Mouse (Mus musculus) kidney, embryonic 16.5 days (tissue): ENCODE measurements around the gene Pde3a. TPM values are rescaled to one million over a fixed set of nuclear protein-coding genes. Genes with fewer than 3 reads are reported as not detected.

ENCODE experiments used
- ATAC-seq: fragments of 200-750 bp; cut with Nextera tagmentation; 2 replicates; pipeline ENCODE4 v1.8.0; 2017; ENCODE audit warnings: moderate TSS enrichment; ENCODE audit not compliant: low FRiP score, low TSS enrichment
- H3K27ac ChIP-seq: fragments of 300-500 bp; sonication (generic); 2 replicates; pipeline ENCODE4 v1.5.1; 2014; ENCODE audit warnings: low read length
- H3K27me3 ChIP-seq: fragments of 300-500 bp; sonication (generic); 2 replicates; pipeline ENCODE4 v1.6.1; 2014; ENCODE audit warnings: low read length, control low read depth, mixed read lengths; ENCODE audit not compliant: insufficient read depth
- H3K36me3 ChIP-seq: fragments of 300-500 bp; sonication (generic); 2 replicates; pipeline ENCODE4 v1.6.1; 2014; ENCODE audit warnings: low read length, control low read depth, mixed read lengths; ENCODE audit not compliant: insufficient read depth
- H3K4me1 ChIP-seq: fragments of 300-500 bp; sonication (generic); 2 replicates; pipeline ENCODE4 v1.6.1; 2014; ENCODE audit warnings: low read length, control low read depth, mixed read lengths; ENCODE audit not compliant: insufficient read depth
- H3K4me2 ChIP-seq: fragments of 300-500 bp; sonication (generic); replicated peaks from 2 replicates; pipeline ENCODE4 v1.6.1; 2014; ENCODE audit warnings: low read depth, low read length
- H3K4me3 ChIP-seq: fragments of 300-500 bp; sonication (generic); 2 replicates; pipeline ENCODE4 v1.5.1; 2014; ENCODE audit warnings: mild to moderate bottlenecking, low read length
- H3K9ac ChIP-seq: fragments of 300-500 bp; sonication (generic); replicated peaks from 2 replicates; pipeline ENCODE4 v1.6.1; 2014; ENCODE audit warnings: low read length
- H3K9me3 ChIP-seq: fragments of 300-500 bp; sonication (generic); 2 replicates; pipeline ENCODE4 v1.6.1; 2016; ENCODE audit warnings: low read length, control low read depth
- WGBS: fragments of 180-500 bp; shearing (Covaris S2); extraction: QIAGEN DNeasy Blood & Tissue Kit; methylation state at CpG from one replicate; pipeline ENCODE4 v1.1.7; 2014; 5-methylcytosine and 5-hydroxymethylcytosine counted together
- polyA plus RNA-seq: library from polyadenylated mRNA; unstranded; fragments of >200 nt; fragmentation: Nextera tagmentation; extraction: Ambion mirVana; gene quantifications from 2 replicates; pipeline ENCODE4 v1.2.1, GENCODE M21; 2015

Pde3a gene
- polyA plus RNA-seq, 1 experiment from 2014 or later = 12.1 TPM

DNA sequence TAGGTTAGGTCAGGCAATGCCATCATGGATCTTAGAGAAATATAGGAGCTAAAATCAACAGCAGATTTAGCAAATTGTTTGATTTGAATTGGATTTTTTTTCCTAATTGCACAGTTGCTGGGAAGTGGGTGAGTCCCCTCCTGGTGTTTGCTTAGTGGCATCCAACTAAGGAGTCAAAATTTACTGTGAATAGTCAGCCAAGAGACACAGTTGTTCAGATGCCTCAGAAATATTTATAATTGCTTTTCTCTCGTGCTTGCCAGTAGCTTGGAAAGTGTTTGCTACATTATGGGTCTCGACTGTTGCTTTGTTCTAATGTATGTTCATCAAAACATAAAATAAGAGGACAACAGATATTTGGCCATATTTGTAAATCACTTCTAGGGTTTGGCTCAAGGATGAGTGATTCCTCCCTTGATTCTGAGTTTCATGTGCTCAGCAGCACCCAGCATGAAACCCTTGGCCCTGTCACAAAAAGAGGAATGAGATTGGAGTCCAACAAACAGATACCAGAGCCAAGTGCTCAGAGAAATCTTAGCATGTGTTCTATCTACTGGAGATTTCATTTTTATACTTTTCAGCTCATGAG, 125.5 kb downstream of the Pde3a start:
- Histone ChIP-seq H3K4me3 (no peak overlapping the region), H3K9me3 (no peaks in the 10 kb centered on the region), H3K36me3 (no peaks in the 10 kb centered on the region), H3K4me1 (peaks cover 1% of the 10 kb centered on the region; the same call in 1 of the 2 replicates), H3K9ac (no peak overlapping the region), H3K27me3 (no peaks in the 10 kb centered on the region), H3K4me2 (no peak overlapping the region), H3K27ac (no peak overlapping the region)
- no peak for ATAC-seq
- 54% methylated on average over 2 of the region's 2 CpGs for WGBS

- WGBS = 63% methylated on average over 4 of the region's 4 CpGs
- ATAC-seq = no peak
- H3K4me1 ChIP-seq = peaks cover 5% of the 10 kb centered on the region; the same call in 1 of the 2 replicates
These were observed 126.1 kb downstream of the Pde3a start for GRCm38 (mm10) chr6:141375155-141375554.

GRCm38 (mm10) chr6:141380927-141381326, 131.9 kb downstream of the Pde3a start:
- peak overlapping the region; percentile 79 for H3K27ac ChIP-seq
- H3K27me3 ChIP-seq = no peaks in the 10 kb centered on the region
- peak; percentile 46; the same call in 1 of the 2 replicates for ATAC-seq
- H3K36me3 ChIP-seq = no peaks in the 10 kb centered on the region
- H3K4me2 ChIP-seq = peak overlapping the region; percentile 33
- H3K4me3 ChIP-seq = no peak overlapping the region
- H3K4me1 ChIP-seq = peaks cover 28% of the 10 kb centered on the region
- 17% methylated on average over 12 of the region's 12 CpGs for WGBS
- H3K9ac ChIP-seq = no peak overlapping the region
- H3K9me3 ChIP-seq = no peaks in the 10 kb centered on the region

More at GRCm38 (mm10) chr6:141375155-141375554, 126.1 kb downstream of the Pde3a start:
- no peak overlapping the region for H3K9ac ChIP-seq
- H3K4me3 ChIP-seq = no peak overlapping the region
- no peak overlapping the region for H3K27ac ChIP-seq
- no peaks in the 10 kb centered on the region for H3K27me3 ChIP-seq
- H3K9me3 ChIP-seq = no peaks in the 10 kb centered on the region
- H3K4me2 ChIP-seq = no peak overlapping the region
- H3K36me3 ChIP-seq = no peaks in the 10 kb centered on the region

- Histone ChIP-seq H3K4me1 (peaks cover 28% of the 10 kb centered on the region), H3K36me3 (no peaks in the 10 kb centered on the region), H3K27ac (peak overlapping the region; percentile 79), H3K9me3 (no peaks in the 10 kb centered on the region), H3K9ac (no peak overlapping the region; the same call in 1 of the 2 replicates), H3K4me3 (0 out of 2 replicates have a peak overlapping the region, but pooled peaks have one; percentile 8), H3K27me3 (no peaks in the 10 kb centered on the region), H3K4me2 (peak overlapping the region; percentile 33)
- 13% methylated on average over 8 of the region's 8 CpGs for WGBS
- peak; percentile 93 for ATAC-seq
These were observed 132.4 kb downstream of the Pde3a start for GRCm38 (mm10) chr6:141381473-141381872.

DNA sequence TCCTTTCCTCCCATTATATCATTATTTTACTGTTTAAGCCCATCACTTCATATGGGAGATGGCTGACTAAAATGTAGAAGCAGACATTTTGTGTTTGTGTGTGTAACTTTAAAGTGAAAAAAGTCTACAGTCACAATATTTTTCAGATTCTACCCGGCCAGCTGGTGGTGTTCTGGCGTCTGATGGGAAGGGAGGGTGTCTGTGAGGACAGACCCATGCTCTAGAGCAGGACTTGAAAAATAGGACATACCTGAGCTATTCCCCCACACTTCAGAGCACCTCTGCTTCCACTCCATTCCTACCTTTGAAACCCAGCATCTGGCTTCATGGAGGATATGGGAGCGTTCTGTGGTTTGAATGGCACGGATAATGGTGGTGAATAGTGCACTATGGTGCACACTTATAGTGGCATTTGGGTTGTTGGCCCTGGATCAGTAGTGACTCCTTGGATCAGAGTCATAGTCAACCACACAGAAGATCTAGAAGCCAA, 132.9 kb downstream of the Pde3a start:
- Histone ChIP-seq H3K27ac (peak overlapping the region; percentile 79), H3K36me3 (no peaks in the 10 kb centered on the region), H3K27me3 (no peaks in the 10 kb centered on the region), H3K9me3 (no peaks in the 10 kb centered on the region), H3K4me3 (no peak overlapping the region), H3K4me2 (peak overlapping the region; percentile 33), H3K4me1 (peaks cover 28% of the 10 kb centered on the region), H3K9ac (no peak overlapping the region)
- no peak for ATAC-seq
- 62% methylated on average over 4 of the region's 4 CpGs for WGBS

DNA sequence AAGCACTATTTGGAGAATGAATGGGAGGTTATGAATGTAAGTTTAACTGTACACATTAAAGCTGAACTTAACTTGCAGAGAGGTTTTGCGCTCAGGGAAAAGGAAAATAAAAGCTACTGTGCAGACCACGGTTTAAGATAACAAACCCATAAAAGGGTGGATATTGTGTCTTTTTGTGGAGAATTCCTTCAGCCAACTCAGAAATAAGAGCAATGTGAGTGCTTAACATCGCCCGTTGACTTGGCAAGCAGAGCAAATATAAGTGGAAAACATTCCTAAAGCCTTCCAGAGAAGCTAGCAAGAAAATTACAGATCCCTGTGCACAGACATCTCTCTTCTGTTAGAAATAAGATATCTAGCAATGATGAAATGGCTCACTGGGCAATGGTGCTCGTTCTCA, 139.0 kb downstream of the Pde3a start:
- H3K4me1 ChIP-seq = no peaks in the 10 kb centered on the region
- no peak for ATAC-seq
- WGBS = 43% methylated on average over 5 of the region's 5 CpGs

GRCm38 (mm10) chr6:141395926-141396325, 146.9 kb downstream of the Pde3a start:
- H3K27me3 ChIP-seq = no peaks in the 10 kb centered on the region
- H3K9me3 ChIP-seq = no peaks in the 10 kb centered on the region
- peaks cover 19% of the 10 kb centered on the region for H3K4me1 ChIP-seq
- ATAC-seq = no peak
- H3K9ac ChIP-seq = no peak overlapping the region
- WGBS = 63% methylated on average over 3 of the region's 3 CpGs
- H3K27ac ChIP-seq = peak overlapping the region; percentile 47; the same call in 1 of the 2 replicates
- H3K36me3 ChIP-seq = no peaks in the 10 kb centered on the region
- H3K4me3 ChIP-seq = no peak overlapping the region
- H3K4me2 ChIP-seq = no peak overlapping the region

More for the DNA sequence above, 139.0 kb downstream of the Pde3a start:
- Histone ChIP-seq H3K4me2 (no peak overlapping the region), H3K9ac (no peak overlapping the region), H3K4me3 (no peak overlapping the region), H3K36me3 (no peaks in the 10 kb centered on the region), H3K27me3 (no peaks in the 10 kb centered on the region), H3K27ac (no peak overlapping the region), H3K9me3 (no peaks in the 10 kb centered on the region)

- 37% methylated on average over 4 of the region's 4 CpGs for WGBS
- Histone ChIP-seq H3K9ac (no peak overlapping the region), H3K4me1 (peaks cover 22% of the 10 kb centered on the region), H3K4me3 (no peak overlapping the region), H3K9me3 (no peaks in the 10 kb centered on the region), H3K4me2 (no peak overlapping the region), H3K36me3 (no peaks in the 10 kb centered on the region), H3K27me3 (no peaks in the 10 kb centered on the region), H3K27ac (peak overlapping the region; percentile 56; the same call in 1 of the 2 replicates)
- peak; percentile 76 for ATAC-seq
These were observed 150.3 kb downstream of the Pde3a start for GRCm38 (mm10) chr6:141399411-141399810.

DNA sequence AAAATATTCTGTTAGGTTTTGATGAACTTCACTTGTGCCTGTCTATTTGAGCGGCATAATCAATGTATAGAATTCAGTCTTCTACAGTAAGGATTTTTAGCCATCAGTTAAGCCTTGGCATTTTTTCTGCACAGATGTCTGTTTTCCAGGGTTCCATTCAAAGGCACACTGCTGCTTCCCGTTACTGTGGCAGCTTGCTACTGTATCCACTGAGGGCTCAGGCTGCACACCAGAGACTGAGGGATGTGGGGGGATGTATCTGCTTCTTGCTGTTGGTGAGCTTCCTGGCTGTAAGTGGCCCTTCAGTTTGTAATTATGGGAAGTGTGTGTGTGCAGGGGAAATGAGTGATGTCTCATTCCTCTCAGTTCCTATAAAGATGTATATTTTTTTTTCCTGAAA, 154.9 kb downstream of the Pde3a start:
- Histone ChIP-seq H3K27me3 (no peaks in the 10 kb centered on the region), H3K4me2 (no peak overlapping the region), H3K4me3 (no peak overlapping the region), H3K9me3 (no peaks in the 10 kb centered on the region), H3K27ac (0 out of 2 replicates have a peak overlapping the region, but pooled peaks have one; percentile 46), H3K9ac (no peak overlapping the region), H3K4me1 (peaks cover 9% of the 10 kb centered on the region), H3K36me3 (no peaks in the 10 kb centered on the region)
- WGBS = 63% methylated on average over 2 of the region's 2 CpGs
- ATAC-seq = no peak

GRCm38 (mm10) chr6:141404649-141405048, 155.6 kb downstream of the Pde3a start:
- no peak for ATAC-seq

More at GRCm38 (mm10) chr6:141404649-141405048, 155.6 kb downstream of the Pde3a start:
- no peak overlapping the region for H3K4me3 ChIP-seq
- H3K27ac ChIP-seq = no peak overlapping the region
- H3K9ac ChIP-seq = no peak overlapping the region
- H3K36me3 ChIP-seq = no peaks in the 10 kb centered on the region
- peaks cover 7% of the 10 kb centered on the region; the same call in 1 of the 2 replicates for H3K4me1 ChIP-seq
- H3K9me3 ChIP-seq = no peaks in the 10 kb centered on the region
- H3K27me3 ChIP-seq = no peaks in the 10 kb centered on the region
- H3K4me2 ChIP-seq = no peak overlapping the region
- 56% methylated on average over 7 of the region's 7 CpGs for WGBS
